Mouse (Mus musculus) neural tube, embryonic 11.5 days (tissue): ENCODE results near the gene Xpo4. TPM values are rescaled to one million over a fixed set of nuclear protein-coding genes. Genes with fewer than 3 reads are reported as not detected.

Source experiments
- ATAC-seq: fragments of 200-750 bp; cut with Nextera tagmentation; 2 replicates; pipeline ENCODE4 v1.8.0; 2017; ENCODE audit warnings: moderate number of reproducible peaks, mild to moderate bottlenecking, moderate TSS enrichment, moderate library complexity; ENCODE audit not compliant: insufficient read depth, low FRiP score, low TSS enrichment
- DNase-seq: peaks from one replicate; pipeline ENCODE4 v3.0.0-alpha.2; 2015; ENCODE audit warnings: low spot score
- H3K27ac ChIP-seq: fragments of 300-500 bp; sonication (generic); 2 replicates; pipeline ENCODE4 v1.5.1; 2014; ENCODE audit warnings: low read depth, mild to moderate bottlenecking, low read length
- H3K27me3 ChIP-seq: fragments of 300-500 bp; sonication (generic); 2 replicates; pipeline ENCODE4 v1.6.1; 2014; ENCODE audit warnings: mild to moderate bottlenecking, low read length, mixed read lengths; ENCODE audit not compliant: control insufficient read depth, insufficient read depth
- H3K36me3 ChIP-seq: fragments of 300-500 bp; sonication (generic); 2 replicates; pipeline ENCODE4 v1.6.1; 2014; ENCODE audit warnings: mild to moderate bottlenecking, low read length, moderate library complexity, mixed read lengths; ENCODE audit not compliant: control insufficient read depth, insufficient read depth
- H3K4me1 ChIP-seq: fragments of 300-500 bp; sonication (generic); 2 replicates; pipeline ENCODE4 v1.6.1; 2014; ENCODE audit warnings: low read length, mixed read lengths; ENCODE audit not compliant: control insufficient read depth, insufficient read depth
- H3K4me2 ChIP-seq: fragments of 300-500 bp; sonication (generic); 2 replicates; pipeline ENCODE4 v1.6.1; 2014; ENCODE audit warnings: low read depth, mild to moderate bottlenecking, moderate library complexity
- H3K4me3 ChIP-seq: fragments of 300-500 bp; sonication (generic); 2 replicates; pipeline ENCODE4 v1.5.1; 2014; ENCODE audit warnings: low read depth, low read length
- H3K9ac ChIP-seq: fragments of 300-500 bp; sonication (generic); 2 replicates; pipeline ENCODE4 v1.6.1; 2014; ENCODE audit warnings: mild to moderate bottlenecking, low read length
- H3K9me3 ChIP-seq: fragments of 300-500 bp; sonication (generic); 2 replicates; pipeline ENCODE4 v1.6.1; 2016; ENCODE audit warnings: low read length; ENCODE audit not compliant: control insufficient read depth
- WGBS: fragments of 180-500 bp; shearing (Covaris S2); extraction: QIAGEN DNeasy Blood & Tissue Kit; methylation state at CpG from one replicate; pipeline ENCODE4 v1.1.7; 2014; 5-methylcytosine and 5-hydroxymethylcytosine counted together
- polyA plus RNA-seq: library from polyadenylated mRNA; unstranded; fragments of >200 nt; fragmentation: Nextera tagmentation; extraction: Ambion mirVana; gene quantifications from 2 replicates; pipeline ENCODE4 v1.2.1, GENCODE M21; 2014

Xpo4 gene
- polyA plus RNA-seq, 1 experiment from 2014 or later, result 34.5 TPM

DNA sequence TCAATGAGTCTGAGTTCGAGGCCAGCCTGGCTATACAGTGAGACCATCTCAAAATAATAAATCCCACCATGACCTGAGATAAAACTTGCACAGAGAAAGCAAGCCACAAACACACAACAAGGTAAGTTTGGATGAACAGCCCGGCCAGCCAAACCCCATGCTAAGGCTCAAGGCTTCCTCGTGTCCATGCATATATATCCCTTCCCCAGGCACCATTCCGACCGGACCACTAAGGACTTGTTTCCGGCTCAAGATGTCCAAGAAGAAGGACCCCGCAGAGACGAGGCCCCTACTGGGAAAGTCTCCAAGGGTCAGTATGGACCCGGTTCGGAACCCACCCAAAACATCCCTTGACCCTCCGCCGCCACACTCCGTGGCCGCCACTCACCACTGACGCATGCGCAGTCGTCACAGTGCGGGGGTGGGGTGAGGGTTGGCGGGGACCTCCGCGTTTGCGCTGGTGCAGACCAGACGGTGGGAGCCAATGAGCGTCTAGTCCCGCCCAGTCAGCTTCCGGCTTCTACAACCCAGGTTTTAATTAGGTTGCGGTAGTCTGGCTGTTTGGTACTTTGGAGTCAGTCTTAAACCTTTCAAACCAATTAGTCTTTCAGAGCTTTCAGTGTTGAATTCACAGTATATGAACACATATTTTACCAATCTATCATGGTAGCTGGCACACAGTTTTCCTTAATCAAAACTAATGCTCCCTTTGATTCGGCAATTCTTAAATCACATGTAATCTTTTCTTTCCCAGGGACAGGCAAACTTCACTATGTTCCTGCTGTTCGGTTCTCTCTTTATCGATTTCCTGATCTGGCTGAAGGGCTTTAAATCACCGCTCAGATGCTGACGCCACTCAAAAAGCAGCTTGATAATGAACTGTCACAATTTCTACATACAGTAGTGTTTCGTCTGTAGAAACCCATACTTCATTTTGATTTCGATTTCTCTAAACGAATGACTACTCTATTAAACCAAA is 93.8 kb downstream of the Xpo4 start, which contains the start of gene Eef1akmt1:
TSS of gene Eef1akmt1 (minus strand) at position 458 of the 979 bp plus-strand sequence.
- Histone ChIP-seq H3K27ac (no peak within 1 kb of the TSS), H3K9me3 (no peaks in the 10 kb centered on the region), H3K9ac (peak within 1 kb of the TSS; percentile 53), H3K4me1 (no peaks in the 10 kb centered on the region), H3K36me3 (no peaks in the 10 kb centered on the region), H3K4me2 (peak within 1 kb of the TSS; percentile 44), H3K27me3 (no peaks in the 10 kb centered on the region), H3K4me3 (peak within 1 kb of the TSS; percentile 53)
- WGBS, result 12% methylated on average over 35 of the region's 35 CpGs
- DNase-seq (peak; percentile 95), ATAC-seq (peak; percentile 98)

GRCm38 (mm10) chr14:57565626-57566025 is 99.6 kb downstream of the Xpo4 start:
- 92% methylated on average over 6 of the region's 6 CpGs for WGBS
- Histone ChIP-seq H3K4me1 (no peaks in the 10 kb centered on the region), H3K9me3 (no peaks in the 10 kb centered on the region), H3K9ac (no peak overlapping the region), H3K36me3 (no peaks in the 10 kb centered on the region), H3K4me3 (no peak overlapping the region), H3K4me2 (no peak overlapping the region), H3K27me3 (no peaks in the 10 kb centered on the region), H3K27ac (no peak overlapping the region)
- DNase-seq (no peak), ATAC-seq (no peak)

DNA sequence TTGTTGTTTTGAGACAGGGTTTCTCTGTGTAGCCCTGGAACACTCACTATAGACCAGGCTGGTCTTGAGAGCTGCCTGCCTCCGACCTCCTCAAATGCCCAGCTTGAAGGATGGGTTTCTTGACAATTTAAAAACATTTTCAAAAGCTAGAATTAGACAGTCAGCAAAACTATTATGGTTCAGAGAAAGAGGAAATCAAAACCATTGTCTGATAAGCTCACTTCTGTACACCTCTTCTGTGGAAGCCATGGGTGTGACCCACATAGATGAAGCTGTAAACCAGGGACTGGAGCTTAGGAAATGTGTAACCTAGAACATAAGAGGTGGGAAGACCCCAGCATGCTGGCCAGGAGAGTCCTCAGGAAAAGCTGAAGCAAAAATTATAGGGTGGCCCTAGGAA is 108.3 kb downstream of the Xpo4 start:
- no peak overlapping the region for H3K4me2 ChIP-seq
- no peaks in the 10 kb centered on the region for H3K36me3 ChIP-seq
- H3K27ac ChIP-seq, result no peak overlapping the region
- H3K9ac ChIP-seq, result no peak overlapping the region
- DNase-seq (no peak), ATAC-seq (no peak)
- H3K4me1 ChIP-seq, result no peaks in the 10 kb centered on the region
- 83% methylated on average over 1 of the region's 1 CpGs for WGBS
- H3K27me3 ChIP-seq, result no peaks in the 10 kb centered on the region
- no peak overlapping the region for H3K4me3 ChIP-seq
- H3K9me3 ChIP-seq, result no peaks in the 10 kb centered on the region

DNA sequence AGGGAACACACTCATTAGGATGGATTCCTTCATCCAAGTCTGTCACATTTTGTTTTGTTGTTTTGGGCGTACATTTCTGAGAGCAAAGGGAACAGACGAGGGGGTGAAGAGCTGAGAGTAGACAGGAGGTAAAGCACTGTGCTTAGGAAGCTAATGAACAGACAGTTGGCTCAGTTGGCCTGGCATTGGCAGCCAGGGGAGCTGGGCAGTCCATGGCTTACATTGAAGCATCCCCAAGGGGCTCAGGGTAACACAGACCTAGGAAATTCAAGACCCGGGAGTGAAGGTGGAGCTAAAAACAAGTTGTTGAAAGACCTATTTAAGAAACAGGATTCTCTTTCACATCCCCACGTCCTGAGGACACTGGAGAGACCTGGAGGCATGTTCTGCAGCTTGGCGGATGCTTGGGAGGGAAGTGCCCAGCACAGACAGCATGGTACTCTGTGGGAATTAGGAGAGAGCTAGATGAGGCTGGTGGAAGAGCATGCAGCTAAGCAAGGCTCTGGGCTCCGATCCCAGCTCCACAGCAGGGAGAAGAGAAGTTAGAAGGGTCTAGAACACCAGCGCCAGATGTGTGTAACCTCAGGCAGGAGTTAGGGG is 109.7 kb downstream of the Xpo4 start:
- H3K9me3 ChIP-seq, result no peaks in the 10 kb centered on the region
- H3K4me1 ChIP-seq, result no peaks in the 10 kb centered on the region
- H3K4me3 ChIP-seq, result no peak overlapping the region
- DNase-seq (no peak), ATAC-seq (no peak)
- no peak overlapping the region for H3K27ac ChIP-seq
- H3K4me2 ChIP-seq, result no peak overlapping the region
- H3K36me3 ChIP-seq, result no peaks in the 10 kb centered on the region
- H3K27me3 ChIP-seq, result no peaks in the 10 kb centered on the region
- WGBS, result 93% methylated on average over 7 of the region's 7 CpGs
- H3K9ac ChIP-seq, result no peak overlapping the region

- DNase-seq, result no peak
These were observed 110.8 kb downstream of the Xpo4 start for GRCm38 (mm10) chr14:57554434-57554833.

GRCm38 (mm10) chr14:57552945-57553344 is 112.3 kb downstream of the Xpo4 start:
- H3K4me3 ChIP-seq, result no peak overlapping the region
- H3K4me1 ChIP-seq, result no peaks in the 10 kb centered on the region
- ATAC-seq (no peak), DNase-seq (no peak)
- no peaks in the 10 kb centered on the region for H3K9me3 ChIP-seq
- H3K9ac ChIP-seq, result no peak overlapping the region
- H3K36me3 ChIP-seq, result no peaks in the 10 kb centered on the region
- H3K27ac ChIP-seq, result no peak overlapping the region
- H3K4me2 ChIP-seq, result no peak overlapping the region
- H3K27me3 ChIP-seq, result no peaks in the 10 kb centered on the region

More at GRCm38 (mm10) chr14:57554434-57554833, 110.8 kb downstream of the Xpo4 start:
- no peaks in the 10 kb centered on the region for H3K36me3 ChIP-seq
- H3K4me1 ChIP-seq, result no peaks in the 10 kb centered on the region
- no peak for ATAC-seq
- no peak overlapping the region for H3K4me2 ChIP-seq
- H3K27ac ChIP-seq, result no peak overlapping the region
- WGBS, result 77% methylated on average over 5 of the region's 5 CpGs
- no peak overlapping the region for H3K9ac ChIP-seq
- no peak overlapping the region for H3K4me3 ChIP-seq
- no peaks in the 10 kb centered on the region for H3K9me3 ChIP-seq
- no peaks in the 10 kb centered on the region for H3K27me3 ChIP-seq

GRCm38 (mm10) chr14:57547062-57547461 is 118.2 kb downstream of the Xpo4 start:
- 86% methylated on average over 5 of the region's 5 CpGs for WGBS
- Histone ChIP-seq H3K9me3 (no peaks in the 10 kb centered on the region), H3K4me2 (no peak overlapping the region), H3K27me3 (no peaks in the 10 kb centered on the region), H3K4me1 (no peaks in the 10 kb centered on the region), H3K9ac (no peak overlapping the region), H3K36me3 (no peaks in the 10 kb centered on the region), H3K27ac (no peak overlapping the region), H3K4me3 (no peak overlapping the region)
- DNase-seq (no peak), ATAC-seq (no peak)

- Histone ChIP-seq H3K9ac (no peak overlapping the region), H3K27ac (no peak overlapping the region), H3K4me1 (no peaks in the 10 kb centered on the region), H3K36me3 (no peaks in the 10 kb centered on the region), H3K4me3 (no peak overlapping the region), H3K27me3 (no peaks in the 10 kb centered on the region), H3K9me3 (no peaks in the 10 kb centered on the region), H3K4me2 (no peak overlapping the region)
- ATAC-seq (no peak), DNase-seq (no peak)
- WGBS, result 30% methylated on average over 13 of the region's 13 CpGs
These were observed 118.6 kb downstream of the Xpo4 start for GRCm38 (mm10) chr14:57546557-57547021.
